Mouse (Mus musculus): ENCODE measurements around the gene Mfng. TPM values are rescaled to one million over a fixed set of nuclear protein-coding genes. Genes with fewer than 3 reads are reported as not detected.

The Mfng gene
- total RNA-seq, 2 experiments from 2014 or later: 5.6 to 7.1 TPM

GRCm38 (mm10) chr15:78790451-78790850 lies 17.2 kb upstream of the Mfng start:
- intact Hi-C loops (cut with DNase I; ENCODE audit: low total_unique reads): no loop called here

GRCm38 (mm10) chr15:78789721-78790323 lies 16.5 kb upstream of the Mfng start:
- DNase-seq: no peak
- intact Hi-C loops (cut with DNase I; ENCODE audit: low total_unique reads): no loop called here

More at GRCm38 (mm10) chr15:78790451-78790850, 17.2 kb upstream of the Mfng start:
- DNase-seq: peak; percentile 82

GRCm38 (mm10) chr15:78788042-78788441 lies 14.8 kb upstream of the Mfng start:
- DNase-seq: no peak

GRCm38 (mm10) chr15:78787287-78787856 lies 14.1 kb upstream of the Mfng start:
- intact Hi-C loops (cut with DNase I; ENCODE audit: low total_unique reads): no loop called here
- DNase-seq: no peak

More at GRCm38 (mm10) chr15:78788042-78788441, 14.8 kb upstream of the Mfng start:
- intact Hi-C loops (cut with DNase I; ENCODE audit: low total_unique reads): no loop called here

GRCm38 (mm10) chr15:78786411-78786818 lies 13.1 kb upstream of the Mfng start:
- peak; percentile 69 for DNase-seq
- intact Hi-C loops (cut with DNase I; ENCODE audit: low total_unique reads): no loop called here

- peak; percentile 81 for DNase-seq
- intact Hi-C loops (cut with DNase I; ENCODE audit: low total_unique reads): no loop called here
Measured at GRCm38 (mm10) chr15:78785961-78786360, 12.7 kb upstream of the Mfng start.

- intact Hi-C loops (cut with DNase I; ENCODE audit: low total_unique reads): no loop called here
Measured at GRCm38 (mm10) chr15:78785258-78785657, 12.0 kb upstream of the Mfng start.

GRCm38 (mm10) chr15:78784520-78784919 lies 11.2 kb upstream of the Mfng start:
- intact Hi-C loops (cut with DNase I; ENCODE audit: low total_unique reads): no loop called here
- no peak for DNase-seq

More at GRCm38 (mm10) chr15:78785258-78785657, 12.0 kb upstream of the Mfng start:
- no peak for DNase-seq

GRCm38 (mm10) chr15:78782348-78783103 lies 9.3 kb upstream of the Mfng start:
- intact Hi-C loops (cut with DNase I; ENCODE audit: low total_unique reads): no loop called here
- DNase-seq: no peak

GRCm38 (mm10) chr15:78780908-78781307 lies 7.6 kb upstream of the Mfng start:
- DNase-seq: no peak
- intact Hi-C loops (cut with DNase I; ENCODE audit: low total_unique reads): no loop called here

- DNase-seq: no peak
- intact Hi-C loops (cut with DNase I; ENCODE audit: low total_unique reads): no loop called here
Measured at GRCm38 (mm10) chr15:78780359-78780758, 7.1 kb upstream of the Mfng start.

- intact Hi-C loops (cut with DNase I; ENCODE audit: low total_unique reads): no loop called here
- no peak for DNase-seq
Measured at GRCm38 (mm10) chr15:78779690-78780089, 6.4 kb upstream of the Mfng start.

GRCm38 (mm10) chr15:78779253-78779652 lies 6.0 kb upstream of the Mfng start:
- no peak for DNase-seq
- intact Hi-C loops (cut with DNase I; ENCODE audit: low total_unique reads): no loop called here

- intact Hi-C loops (cut with DNase I; ENCODE audit: low total_unique reads): no loop called here
- DNase-seq: peak; percentile 90
Measured at GRCm38 (mm10) chr15:78778077-78778870, 5.0 kb upstream of the Mfng start.

- DNase-seq: no peak
- intact Hi-C loops (cut with DNase I; ENCODE audit: low total_unique reads): no loop called here
Measured at GRCm38 (mm10) chr15:78772856-78773255, 419 bp downstream of the Mfng start.

- intact Hi-C loops (cut with DNase I; ENCODE audit: low total_unique reads): no loop called here
- no peak for DNase-seq
Measured at GRCm38 (mm10) chr15:78772368-78772763, 909 bp downstream of the Mfng start.

GRCm38 (mm10) chr15:78771531-78772367 lies 1.5 kb downstream of the Mfng start:
- no peak for DNase-seq
- intact Hi-C loops (cut with DNase I; ENCODE audit: low total_unique reads): no loop called here

GRCm38 (mm10) chr15:78770983-78771355 lies 2.3 kb downstream of the Mfng start:
- intact Hi-C loops (cut with DNase I; ENCODE audit: low total_unique reads): no loop called here
- no peak for DNase-seq
